Mouse (Mus musculus): ENCODE results near the gene Ctns.

DNA sequence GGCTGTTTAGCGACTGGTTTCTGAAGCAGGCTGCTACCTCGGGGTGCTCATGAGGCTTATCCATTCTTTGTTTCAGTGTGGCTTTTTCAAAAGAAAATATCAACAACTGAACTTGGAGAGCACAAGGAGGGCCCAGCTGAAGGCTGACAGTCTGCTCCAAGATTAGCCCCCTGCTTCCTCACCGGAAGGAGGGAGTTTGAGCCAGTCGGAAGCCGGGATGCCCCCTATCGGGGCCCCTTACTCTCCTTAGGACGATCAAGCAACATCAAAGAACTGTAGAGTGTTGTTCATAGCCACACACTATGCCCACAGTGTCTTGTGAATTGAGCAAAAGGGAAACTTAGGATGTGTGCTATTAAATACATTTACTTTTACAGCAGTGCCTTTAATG, 51.9 kb downstream of the Ctns start:
- TF ChIP-seq HCFC1 (IDR thresholded peaks at IDR 0.05; ENCODE audit: low read depth, low read length) (no peak), SIN3A (IDR thresholded peaks at IDR 0.05; ENCODE audit: low read length) (no peak), SMC3 (IDR thresholded peaks at IDR 0.05; ENCODE audit: low read depth, low read length) (no peak), CTCF (conservative IDR thresholded peaks at IDR 0.05 in 1 of 2, IDR thresholded peaks at IDR 0.05 in 1 of 2; ENCODE audit: low read depth in 2 of 2, low read length in 2 of 2) (no peak), ZNF384 (IDR thresholded peaks at IDR 0.05; ENCODE audit: low read depth, low read length) (no peak), NELFE (IDR thresholded peaks at IDR 0.05; ENCODE audit: low read depth, low read length) (no peak)

Measured in CH12.LX (cell line).